Mouse (Mus musculus) MEL (cell line): ENCODE data around the gene Adig.

Source experiments
- CTCF ChIP-seq, 3 experiments: IDR thresholded peaks in 2 of 3; conservative IDR thresholded peaks in 1 of 3; 2 replicates each; pipeline ENCODE4 v1.5.1; 2011 to 2012; ENCODE audit warnings: low read length in 3 of 3, low read depth in 2 of 3, mild to moderate bottlenecking in 2 of 3, improper control_type of control experiment in 1 of 3, inconsistent platforms in 1 of 3, mixed read lengths in 1 of 3, moderate library complexity in 1 of 3; ENCODE audit not compliant: control insufficient read depth in 1 of 3, insufficient read depth in 1 of 3, poor library complexity in 1 of 3, severe bottlenecking in 1 of 3
- GABPA ChIP-seq: IDR thresholded peaks from 2 replicates; pipeline ENCODE4 v1.6.1; 2012; ENCODE audit warnings: low read depth, mild to moderate bottlenecking, inconsistent platforms, low read length, improper control_type of control experiment, moderate library complexity
- GATA1 ChIP-seq: IDR thresholded peaks from 2 replicates; pipeline ENCODE4 v1.6.1; 2011; ENCODE audit warnings: low read depth, low read length, improper control_type of control experiment
- MAFK ChIP-seq: IDR thresholded peaks from 2 replicates; pipeline ENCODE4 v1.6.1; 2011; ENCODE audit warnings: low read depth, mild to moderate bottlenecking, low read length, improper control_type of control experiment, borderline replicate concordance
- MAX ChIP-seq: IDR thresholded peaks from 2 replicates; pipeline ENCODE4 v1.6.1; 2011; ENCODE audit warnings: low read length, improper control_type of control experiment
- MAZ ChIP-seq: IDR thresholded peaks from 2 replicates; pipeline ENCODE4 v1.6.1; 2012; ENCODE audit warnings: low read depth, mild to moderate bottlenecking, inconsistent platforms, low read length, improper control_type of control experiment
- MXI1 ChIP-seq: IDR thresholded peaks from 2 replicates; pipeline ENCODE4 v1.6.1; 2011; ENCODE audit warnings: mild to moderate bottlenecking, low read depth, low read length, improper control_type of control experiment
- POLR2A ChIP-seq, 2 experiments: IDR thresholded peaks; 2 replicates each; pipeline ENCODE4 v1.6.1; 2011 to 2012; ENCODE audit warnings: low read length in 2 of 2, mild to moderate bottlenecking in 2 of 2, control low read depth in 1 of 2, improper control_type of control experiment in 1 of 2, low read depth in 1 of 2, moderate library complexity in 1 of 2; ENCODE audit not compliant: control insufficient read depth in 1 of 2, insufficient read depth in 1 of 2, poor library complexity in 1 of 2
- POLR2AphosphoS5 ChIP-seq: IDR thresholded peaks from 2 replicates; pipeline ENCODE4 v1.6.1; 2012; ENCODE audit warnings: low read depth, borderline replicate concordance, mild to moderate bottlenecking, inconsistent platforms, low read length, moderate library complexity, mixed read lengths
- RCOR1 ChIP-seq: IDR thresholded peaks from 2 replicates; pipeline ENCODE4 v1.6.1; 2012; ENCODE audit warnings: low read depth, mild to moderate bottlenecking, inconsistent platforms, low read length, improper control_type of control experiment
- TAL1 ChIP-seq: IDR thresholded peaks from 2 replicates; pipeline ENCODE4 v1.6.1; 2012; ENCODE audit warnings: mild to moderate bottlenecking, inconsistent platforms, low read length, moderate library complexity, mixed read lengths
- TBP ChIP-seq: IDR thresholded peaks from 2 replicates; pipeline ENCODE4 v1.8.0; 2011; ENCODE audit warnings: low read depth, low read length, improper control_type of control experiment
- TCF12 ChIP-seq: IDR thresholded peaks from 2 replicates; pipeline ENCODE4 v1.6.1; 2014; ENCODE audit warnings: low read depth, mild to moderate bottlenecking, inconsistent platforms, low read length, improper control_type of control experiment, moderate library complexity
- USF1 ChIP-seq: IDR thresholded peaks from 2 replicates; pipeline ENCODE4 v1.6.1; 2014; ENCODE audit warnings: low read depth, mild to moderate bottlenecking, inconsistent platforms, low read length, improper control_type of control experiment, moderate library complexity

- TF ChIP-seq CTCF (IDR thresholded peaks at IDR 0.05 in 2 of 3, conservative IDR thresholded peaks at IDR 0.05 in 1 of 3; ENCODE audit: control insufficient read depth in 1 of 3, insufficient read depth in 1 of 3, low read depth in 2 of 3, low read length in 3 of 3, poor library complexity in 1 of 3, severe bottlenecking in 1 of 3) (no peak), MAZ (no peak), POLR2A (IDR thresholded peaks at IDR 0.05; ENCODE audit: control insufficient read depth in 1 of 2, insufficient read depth in 1 of 2, low read depth in 1 of 2, low read length in 2 of 2, poor library complexity in 1 of 2) (no peak), MAX (no peak), TCF12 (no peak), POLR2AphosphoS5 (no peak), TAL1 (no peak), GABPA (no peak), TBP (no peak), GATA1 (no peak), MAFK (no peak), RCOR1 (no peak), USF1 (no peak), MXI1 (no peak)
Measured at GRCm38 (mm10) chr2:158518583-158518982, 16.2 kb downstream of the Adig start.
